Mouse (Mus musculus): ENCODE data around the gene Nr2f2. TPM values are rescaled to one million over a fixed set of nuclear protein-coding genes. Genes with fewer than 3 reads are reported as not detected.

The Nr2f2 gene
- total and polyA plus RNA-seq, 2 experiments from 2014 or later, result 43.1 to 74.2 TPM

DNA sequence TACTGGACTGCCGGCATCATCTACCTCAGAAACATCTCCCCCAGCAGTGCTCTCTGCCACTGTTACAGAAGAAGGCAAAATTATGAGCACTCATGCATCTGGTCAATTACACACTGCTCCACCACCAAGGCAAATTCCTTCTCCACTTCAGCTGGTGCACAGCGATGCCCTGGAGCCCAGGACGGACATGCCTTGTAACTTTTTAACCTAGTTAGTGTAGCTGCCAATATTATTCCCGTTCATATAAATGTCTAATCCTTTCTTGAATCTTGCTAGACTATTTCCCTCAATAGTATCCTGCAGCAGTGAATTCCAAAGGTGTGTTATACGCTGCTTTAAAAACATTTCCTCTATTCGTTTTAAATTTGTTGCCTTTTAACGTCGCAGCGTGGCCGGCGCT lies 40.6 kb upstream of the Nr2f2 start:
- ATAC-seq (no peak), DNase-seq (ENCODE audit: low spot score) (no peak)
- Histone ChIP-seq H3K9ac (replicated peaks; ENCODE audit: low read length) (no peak overlapping the region), H3K36me3 (ENCODE audit: insufficient read depth, low read length) (no peaks in the 10 kb centered on the region), H3K4me1 (ENCODE audit: insufficient read depth, low read length) (no peaks in the 10 kb centered on the region), H3K9me3 (ENCODE audit: low read length) (no peaks in the 10 kb centered on the region), H3K4me2 (ENCODE audit: low read depth, low read length) (no peak overlapping the region), H3K27me3 (ENCODE audit: insufficient read depth, low read length) (no peaks in the 10 kb centered on the region), H3K4me3 (ENCODE audit: low read length) (no peak overlapping the region), H3K27ac (no peak overlapping the region)
- WGBS, result 85% methylated on average over 11 of the region's 11 CpGs
- TF ChIP-seq CTCF (IDR thresholded peaks at IDR 0.05; ENCODE audit: low read depth), result no peak

DNA sequence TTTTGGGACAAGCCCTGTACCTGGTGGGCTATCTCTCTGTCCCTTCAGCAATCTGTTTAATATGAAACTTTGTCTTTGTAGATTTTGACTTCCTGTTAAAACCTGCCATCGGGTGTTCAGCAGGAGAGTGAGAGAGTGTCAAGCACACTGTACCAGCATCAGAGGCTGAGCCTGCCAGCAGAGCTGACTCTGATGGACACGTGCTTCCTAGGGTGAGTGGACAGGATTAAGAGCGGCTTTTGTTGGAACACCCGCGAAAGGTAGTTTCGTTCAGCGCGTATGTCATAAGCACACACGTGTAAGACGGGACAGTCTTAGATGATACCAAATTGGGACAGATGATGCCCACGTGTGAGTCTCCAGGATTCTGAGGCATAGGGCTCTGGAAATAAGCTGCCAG lies 40.0 kb upstream of the Nr2f2 start:
- H3K4me3 ChIP-seq (ENCODE audit: low read length), result no peak overlapping the region
- H3K9ac ChIP-seq (replicated peaks; ENCODE audit: low read length), result no peak overlapping the region
- H3K4me1 ChIP-seq (ENCODE audit: insufficient read depth, low read length), result no peaks in the 10 kb centered on the region
- DNase-seq (ENCODE audit: low spot score) (no peak), ATAC-seq (no peak)
- no peak overlapping the region for H3K4me2 ChIP-seq (ENCODE audit: low read depth, low read length)
- 92% methylated on average over 11 of the region's 11 CpGs for WGBS
- H3K27me3 ChIP-seq (ENCODE audit: insufficient read depth, low read length), result no peaks in the 10 kb centered on the region
- no peaks in the 10 kb centered on the region for H3K36me3 ChIP-seq (ENCODE audit: insufficient read depth, low read length)
- no peaks in the 10 kb centered on the region for H3K9me3 ChIP-seq (ENCODE audit: low read length)
- H3K27ac ChIP-seq, result no peak overlapping the region
- TF ChIP-seq CTCF (IDR thresholded peaks at IDR 0.05; ENCODE audit: low read depth), result no peak

DNA sequence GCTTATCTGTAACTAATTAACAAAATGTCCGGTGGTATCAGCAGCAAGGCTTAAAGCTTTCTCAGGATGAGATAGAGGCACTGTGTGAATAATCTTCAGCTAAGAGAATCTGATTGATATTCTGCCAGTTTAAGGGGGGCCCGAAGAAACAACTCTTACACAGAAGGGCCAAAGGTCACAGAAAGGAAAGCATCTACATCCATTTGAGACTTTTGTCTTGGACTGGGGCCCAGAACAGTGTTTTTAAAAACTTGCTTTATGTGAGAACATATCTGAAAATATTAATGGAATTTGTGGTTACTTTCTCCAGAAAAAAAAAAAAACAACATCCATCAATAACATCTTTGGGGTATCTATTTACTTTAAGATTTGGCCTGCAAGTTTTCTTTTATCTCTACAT lies 38.9 kb upstream of the Nr2f2 start:
- Histone ChIP-seq H3K27ac (no peak overlapping the region), H3K4me1 (ENCODE audit: insufficient read depth, low read length) (no peaks in the 10 kb centered on the region), H3K4me3 (ENCODE audit: low read length) (no peak overlapping the region), H3K9me3 (ENCODE audit: low read length) (no peaks in the 10 kb centered on the region), H3K4me2 (ENCODE audit: low read depth, low read length) (no peak overlapping the region), H3K36me3 (ENCODE audit: insufficient read depth, low read length) (no peaks in the 10 kb centered on the region), H3K9ac (replicated peaks; ENCODE audit: low read length) (no peak overlapping the region), H3K27me3 (ENCODE audit: insufficient read depth, low read length) (no peaks in the 10 kb centered on the region)
- 59% methylated on average over 2 of the region's 2 CpGs for WGBS
- TF ChIP-seq CTCF (IDR thresholded peaks at IDR 0.05; ENCODE audit: low read depth), result no peak
- DNase-seq (ENCODE audit: low spot score) (no peak), ATAC-seq (no peak)

DNA sequence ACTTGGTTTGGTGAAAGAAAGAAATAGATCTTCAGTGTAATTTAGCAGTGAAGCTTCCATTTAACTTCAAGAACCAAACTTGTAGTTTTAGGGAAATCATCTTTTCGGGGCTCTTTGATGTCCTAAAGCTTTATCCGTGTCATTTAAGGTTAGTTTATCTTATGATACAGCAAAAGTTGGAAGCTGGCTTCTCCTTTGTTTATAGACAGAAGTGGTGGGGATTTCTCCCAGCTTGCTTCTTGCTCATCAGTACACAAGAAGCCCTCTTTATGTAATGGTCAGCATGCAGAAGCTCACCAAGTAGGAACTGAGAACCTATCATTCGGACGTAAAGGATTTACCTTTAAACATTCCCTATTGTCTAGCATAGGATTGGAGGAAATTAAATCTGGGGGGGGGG lies 16.3 kb upstream of the Nr2f2 start:
- TF ChIP-seq CTCF (IDR thresholded peaks at IDR 0.05; ENCODE audit: low read depth), result no peak
- Histone ChIP-seq H3K9ac (replicated peaks; ENCODE audit: low read length) (no peak overlapping the region), H3K27ac (no peak overlapping the region), H3K27me3 (ENCODE audit: insufficient read depth, low read length) (no peaks in the 10 kb centered on the region), H3K4me2 (ENCODE audit: low read depth, low read length) (no peak overlapping the region), H3K4me3 (ENCODE audit: low read length) (no peak overlapping the region), H3K36me3 (ENCODE audit: insufficient read depth, low read length) (no peaks in the 10 kb centered on the region), H3K4me1 (ENCODE audit: insufficient read depth, low read length) (no peaks in the 10 kb centered on the region), H3K9me3 (ENCODE audit: low read length) (no peaks in the 10 kb centered on the region)
- WGBS, result 93% methylated on average over 4 of the region's 4 CpGs
- DNase-seq (ENCODE audit: low spot score) (no peak), ATAC-seq (no peak)

DNA sequence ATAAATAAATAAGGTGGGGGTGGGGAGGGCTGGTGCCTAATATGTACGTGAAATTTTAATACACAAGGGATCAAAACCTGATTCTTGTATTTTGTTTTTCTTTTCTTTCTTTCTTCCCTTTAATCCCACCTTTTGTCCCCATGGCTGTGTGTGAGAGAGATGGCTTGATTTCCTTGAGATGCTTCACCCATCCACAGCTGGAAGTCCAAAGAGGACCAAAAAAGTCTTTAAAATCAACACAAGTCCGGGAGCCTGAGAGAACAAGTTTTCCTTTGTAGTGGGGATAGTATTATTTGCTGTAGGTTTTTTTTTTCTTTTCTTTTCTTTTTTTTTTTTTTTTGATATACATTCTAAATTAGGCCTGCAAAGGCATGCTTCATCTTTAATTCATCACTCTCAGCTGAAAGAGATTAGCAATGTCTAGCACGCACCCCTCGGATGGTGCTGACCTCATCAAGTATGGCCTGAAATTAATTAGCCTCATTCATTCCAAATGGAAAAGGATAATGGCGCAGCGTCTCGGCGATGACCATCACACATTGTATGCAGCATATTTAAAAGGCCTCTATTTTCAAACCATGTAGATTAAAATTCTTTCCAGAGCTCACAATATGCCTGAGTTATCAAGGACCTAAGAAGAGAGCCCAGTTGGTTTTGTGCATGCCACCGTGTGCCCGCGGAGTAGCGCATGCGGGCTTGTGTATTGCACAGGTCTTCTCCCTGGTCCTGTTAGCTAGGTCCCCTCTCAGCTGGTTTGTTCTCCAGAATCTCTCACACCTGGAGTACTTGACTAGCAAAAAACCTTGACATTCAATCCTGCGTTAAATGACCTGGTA lies 15.1 kb upstream of the Nr2f2 start:
- Histone ChIP-seq H3K9me3 (ENCODE audit: low read length) (no peaks in the 10 kb centered on the region), H3K27ac (no peak overlapping the region), H3K4me2 (ENCODE audit: low read depth, low read length) (0 out of 2 replicates have a peak overlapping the region, but pooled peaks have one; percentile 11), H3K27me3 (ENCODE audit: insufficient read depth, low read length) (no peaks in the 10 kb centered on the region), H3K4me3 (ENCODE audit: low read length) (no peak overlapping the region), H3K36me3 (ENCODE audit: insufficient read depth, low read length) (no peaks in the 10 kb centered on the region), H3K4me1 (ENCODE audit: insufficient read depth, low read length) (no peaks in the 10 kb centered on the region), H3K9ac (replicated peaks; ENCODE audit: low read length) (no peak overlapping the region)
- DNase-seq (ENCODE audit: low spot score) (peak; percentile 43), ATAC-seq (no peak)
- WGBS, result 48% methylated on average over 14 of the region's 14 CpGs
- no peak for TF ChIP-seq CTCF (IDR thresholded peaks at IDR 0.05; ENCODE audit: low read depth)

DNA sequence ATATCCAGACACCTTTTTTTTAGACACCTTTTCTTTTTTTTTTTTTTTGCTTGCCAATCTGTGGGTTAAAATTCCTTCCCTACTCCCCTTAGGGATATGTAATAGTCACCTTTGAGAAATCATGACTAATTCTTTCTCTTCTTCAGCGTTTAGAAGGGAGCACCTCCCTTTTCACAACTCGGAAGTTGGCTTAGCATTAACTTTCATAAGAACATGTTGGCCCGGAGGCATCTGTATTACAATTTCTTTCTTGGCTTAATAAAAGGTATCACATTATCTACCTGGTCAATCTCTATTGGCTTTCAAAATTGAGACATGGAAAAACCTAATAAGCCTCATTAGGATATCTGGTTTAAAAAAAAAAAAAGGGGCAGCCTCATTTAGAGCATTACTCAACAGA lies 14.4 kb upstream of the Nr2f2 start:
- H3K9ac ChIP-seq (replicated peaks; ENCODE audit: low read length), result no peak overlapping the region

DNA sequence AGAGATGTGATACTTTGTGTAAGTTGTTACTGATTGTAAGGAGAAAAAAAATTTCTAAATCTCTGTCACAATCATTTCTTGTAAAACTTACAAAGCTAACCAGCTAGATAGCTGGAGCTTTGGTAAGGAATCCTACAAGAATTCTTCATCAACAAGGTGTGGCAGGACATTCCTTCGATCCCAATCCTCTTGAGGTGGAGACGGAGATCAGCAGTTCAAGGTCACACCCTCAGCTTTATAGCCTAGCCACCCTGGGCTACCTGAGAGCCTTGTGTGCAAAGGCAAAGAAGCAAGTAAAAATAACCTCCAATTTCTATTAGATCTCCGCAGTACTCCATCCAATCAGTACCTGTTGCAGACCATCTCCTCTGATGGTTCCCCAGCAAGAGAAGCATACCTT lies 13.7 kb upstream of the Nr2f2 start:
- H3K4me3 ChIP-seq (ENCODE audit: low read length), result no peak overlapping the region
- H3K9me3 ChIP-seq (ENCODE audit: low read length), result no peaks in the 10 kb centered on the region
- no peak overlapping the region for H3K27ac ChIP-seq
- TF ChIP-seq CTCF (IDR thresholded peaks at IDR 0.05; ENCODE audit: low read depth), result no peak
- ATAC-seq (no peak), DNase-seq (ENCODE audit: low spot score) (no peak)
- no peak overlapping the region for H3K4me2 ChIP-seq (ENCODE audit: low read depth, low read length)
- no peaks in the 10 kb centered on the region for H3K27me3 ChIP-seq (ENCODE audit: insufficient read depth, low read length)
- H3K4me1 ChIP-seq (ENCODE audit: insufficient read depth, low read length), result no peaks in the 10 kb centered on the region
- 92% methylated on average over 3 of the region's 3 CpGs for WGBS
- no peak overlapping the region for H3K9ac ChIP-seq (replicated peaks; ENCODE audit: low read length)
- H3K36me3 ChIP-seq (ENCODE audit: insufficient read depth, low read length), result no peaks in the 10 kb centered on the region

More for the DNA sequence above, 14.4 kb upstream of the Nr2f2 start:
- H3K36me3 ChIP-seq (ENCODE audit: insufficient read depth, low read length), result no peaks in the 10 kb centered on the region
- no peaks in the 10 kb centered on the region for H3K27me3 ChIP-seq (ENCODE audit: insufficient read depth, low read length)
- ATAC-seq (no peak), DNase-seq (ENCODE audit: low spot score) (no peak)
- no peaks in the 10 kb centered on the region for H3K4me1 ChIP-seq (ENCODE audit: insufficient read depth, low read length)
- no peak overlapping the region for H3K4me2 ChIP-seq (ENCODE audit: low read depth, low read length)
- WGBS, result 80% methylated on average over 3 of the region's 3 CpGs
- H3K27ac ChIP-seq, result no peak overlapping the region
- no peaks in the 10 kb centered on the region for H3K9me3 ChIP-seq (ENCODE audit: low read length)
- no peak for TF ChIP-seq CTCF (IDR thresholded peaks at IDR 0.05; ENCODE audit: low read depth)
- no peak overlapping the region for H3K4me3 ChIP-seq (ENCODE audit: low read length)

Data from hindbrain, postnatal 0 days (tissue).